Mouse (Mus musculus) myocyte (in vitro differentiated cells): ENCODE results near the gene Rcor1. TPM values are rescaled to one million over a fixed set of nuclear protein-coding genes. Genes with fewer than 3 reads are reported as not detected.

Experiments used
- H3K27me3 ChIP-seq: one replicate; pipeline ENCODE4 v1.6.1; 2011; ENCODE audit not compliant: control insufficient read depth, insufficient read depth, insufficient read length
- H3K36me3 ChIP-seq: one replicate; pipeline ENCODE4 v1.6.1; 2011; ENCODE audit not compliant: control insufficient read depth, insufficient read depth
- H3K4me2 ChIP-seq: one replicate; pipeline ENCODE4 v1.6.1; 2011; ENCODE audit warnings: low read depth, control low read depth
- H3K4me3 ChIP-seq: one replicate; pipeline ENCODE4 v1.5.1; 2011; ENCODE audit warnings: mild to moderate bottlenecking, control low read depth, moderate library complexity
- H3K79me2 ChIP-seq: one replicate; pipeline ENCODE4 v1.6.1; 2011; ENCODE audit not compliant: control insufficient read depth, insufficient read depth
- H3ac ChIP-seq: one replicate; pipeline ENCODE4 v1.6.1; 2011; ENCODE audit not compliant: control insufficient read depth, insufficient read length
- CEBPB ChIP-seq: IDR thresholded peaks from 2 replicates; pipeline ENCODE4 v1.6.1; 2011; ENCODE audit warnings: mild to moderate bottlenecking, moderate library complexity; ENCODE audit not compliant: poor library complexity, insufficient read depth, severe bottlenecking
- E2F4 ChIP-seq: IDR thresholded peaks from one replicate; pipeline ENCODE4 v1.6.1; 2011; ENCODE audit warnings: mild to moderate bottlenecking, control low read depth, moderate library complexity; ENCODE audit not compliant: insufficient read depth
- MAX ChIP-seq: IDR thresholded peaks from one replicate; pipeline ENCODE4 v1.6.1; 2011; ENCODE audit warnings: low read depth, mild to moderate bottlenecking, control low read depth
- MYOD1 ChIP-seq, 3 experiments: IDR thresholded peaks; one replicate each; pipeline ENCODE4 v1.6.1; 2011; ENCODE audit warnings: control low read depth in 2 of 3, low read depth in 2 of 3, mild to moderate bottlenecking in 2 of 3, moderate library complexity in 1 of 3; ENCODE audit not compliant: insufficient read length in 2 of 3, control insufficient read depth in 1 of 3
- MYOG ChIP-seq, 3 experiments: IDR thresholded peaks; one replicate each; pipeline ENCODE4 v1.6.1; 2011; ENCODE audit warnings: control low read depth in 2 of 3, low read depth in 2 of 3, mild to moderate bottlenecking in 2 of 3; ENCODE audit not compliant: insufficient read length in 2 of 3, control insufficient read depth in 1 of 3, insufficient read depth in 1 of 3
- POLR2A ChIP-seq: IDR thresholded peaks from one replicate; pipeline ENCODE4 v1.6.1; 2011; ENCODE audit warnings: low read depth, mild to moderate bottlenecking, control low read depth, moderate library complexity; ENCODE audit not compliant: insufficient read length
- POLR2AphosphoS2 ChIP-seq: IDR thresholded peaks from one replicate; pipeline ENCODE4 v1.6.1; 2011; ENCODE audit warnings: low read depth, control low read depth; ENCODE audit not compliant: insufficient read length
- REST ChIP-seq: IDR thresholded peaks from one replicate; pipeline ENCODE4 v1.6.1; 2011; ENCODE audit warnings: mild to moderate bottlenecking, control low read depth, moderate library complexity; ENCODE audit not compliant: insufficient read depth, insufficient read length
- SRF ChIP-seq: IDR thresholded peaks from one replicate; pipeline ENCODE4 v1.6.1; 2011; ENCODE audit warnings: low read depth; ENCODE audit not compliant: control insufficient read depth, insufficient read length
- TCF12 ChIP-seq: IDR thresholded peaks from one replicate; pipeline ENCODE4 v1.6.1; 2011; ENCODE audit warnings: mild to moderate bottlenecking, control low read depth; ENCODE audit not compliant: poor library complexity, insufficient read depth, severe bottlenecking
- TCF3 ChIP-seq: IDR thresholded peaks from one replicate; pipeline ENCODE4 v1.6.1; 2011; ENCODE audit warnings: low read depth, control low read depth; ENCODE audit not compliant: insufficient read length
- USF1 ChIP-seq: IDR thresholded peaks from one replicate; pipeline ENCODE4 v1.6.1; 2011; ENCODE audit warnings: low read depth, mild to moderate bottlenecking, control low read depth, moderate library complexity
- polyA plus RNA-seq: library from polyadenylated mRNA; unstranded; fragments of >200 nt; fragmentation: generic; extraction: Trizol; gene quantifications from one replicate; pipeline ENCODE4 v1.2.1, GENCODE M21; 2012; ENCODE audit warnings: missing spikeins

The Rcor1 gene
- polyA plus RNA-seq, 1 experiment = 9.4 TPM

DNA sequence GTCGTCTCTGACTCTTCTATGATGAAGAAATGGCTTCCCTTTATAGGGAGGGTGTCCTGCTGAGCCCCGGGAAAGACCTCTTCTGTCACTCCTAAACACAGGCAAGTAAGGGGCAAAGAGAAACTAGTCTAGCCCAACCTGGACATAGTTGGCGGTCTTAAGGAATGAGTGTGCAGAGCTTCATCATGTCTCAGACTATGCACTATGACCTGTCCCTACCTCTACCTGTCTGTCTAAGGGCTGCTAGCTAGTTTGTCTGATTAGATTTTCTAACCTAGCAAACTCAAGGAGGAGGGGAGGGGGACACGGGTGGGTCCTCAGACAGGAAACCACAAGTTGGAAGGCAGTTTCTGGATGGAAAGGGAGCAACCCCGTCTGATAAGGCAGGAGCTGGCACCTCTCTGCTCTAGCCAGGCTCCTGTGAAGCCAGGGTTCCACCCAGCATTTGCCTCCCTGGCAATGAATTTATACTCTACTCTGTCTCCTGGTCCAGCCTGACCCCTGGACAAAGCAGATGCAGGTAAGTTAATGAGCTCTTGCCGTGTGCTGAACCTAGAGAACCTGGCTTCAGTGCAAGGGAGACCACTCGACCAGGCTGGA, 9.8 kb upstream of the Rcor1 start:
- H3K4me3 ChIP-seq = no peak overlapping the region
- no peaks in the 10 kb centered on the region for H3K36me3 ChIP-seq
- H3ac ChIP-seq = no peak overlapping the region
- TF ChIP-seq TCF3 (no peak), REST (no peak), USF1 (no peak), POLR2AphosphoS2 (no peak), CEBPB (no peak), POLR2A (no peak), MAX (no peak)
- peaks cover 12% of the 10 kb centered on the region for H3K27me3 ChIP-seq
- no peaks in the 10 kb centered on the region for H3K79me2 ChIP-seq
- H3K4me2 ChIP-seq = no peak overlapping the region

DNA sequence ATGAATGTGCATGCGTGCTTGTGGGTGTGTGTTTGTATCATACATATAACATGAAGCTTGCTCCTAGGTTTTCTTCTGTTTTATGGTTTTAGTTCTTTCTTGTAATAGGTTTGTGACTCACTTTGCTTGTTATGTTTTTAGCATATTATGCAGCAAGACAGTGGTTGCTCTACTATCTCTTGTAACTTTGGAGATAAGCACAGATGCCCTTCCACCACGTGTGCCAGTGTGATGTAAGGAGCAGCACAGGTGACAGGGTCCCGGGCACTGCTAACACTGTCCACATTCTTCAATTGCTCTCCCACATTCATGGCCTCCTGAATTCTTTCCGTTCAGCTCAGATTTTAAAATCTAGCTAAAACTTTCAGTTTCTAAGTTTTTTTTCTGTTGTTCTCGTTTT, 6.3 kb upstream of the Rcor1 start:
- Histone ChIP-seq H3ac (no peak overlapping the region), H3K4me2 (no peak overlapping the region), H3K4me3 (no peak overlapping the region), H3K36me3 (no peaks in the 10 kb centered on the region), H3K27me3 (peaks cover 12% of the 10 kb centered on the region), H3K79me2 (no peaks in the 10 kb centered on the region)
- TF ChIP-seq TCF3 (no peak), POLR2A (no peak), MYOG (IDR thresholded peaks at IDR 0.05; ENCODE audit: control insufficient read depth in 1 of 3, insufficient read depth in 1 of 3, insufficient read length in 2 of 3, low read depth in 2 of 3) (no peak), POLR2AphosphoS2 (no peak), E2F4 (no peak), MAX (no peak), MYOD1 (IDR thresholded peaks at IDR 0.05; ENCODE audit: control insufficient read depth in 1 of 3, insufficient read length in 2 of 3, low read depth in 2 of 3) (no peak), REST (no peak), USF1 (no peak), SRF (no peak), CEBPB (no peak), TCF12 (no peak)

DNA sequence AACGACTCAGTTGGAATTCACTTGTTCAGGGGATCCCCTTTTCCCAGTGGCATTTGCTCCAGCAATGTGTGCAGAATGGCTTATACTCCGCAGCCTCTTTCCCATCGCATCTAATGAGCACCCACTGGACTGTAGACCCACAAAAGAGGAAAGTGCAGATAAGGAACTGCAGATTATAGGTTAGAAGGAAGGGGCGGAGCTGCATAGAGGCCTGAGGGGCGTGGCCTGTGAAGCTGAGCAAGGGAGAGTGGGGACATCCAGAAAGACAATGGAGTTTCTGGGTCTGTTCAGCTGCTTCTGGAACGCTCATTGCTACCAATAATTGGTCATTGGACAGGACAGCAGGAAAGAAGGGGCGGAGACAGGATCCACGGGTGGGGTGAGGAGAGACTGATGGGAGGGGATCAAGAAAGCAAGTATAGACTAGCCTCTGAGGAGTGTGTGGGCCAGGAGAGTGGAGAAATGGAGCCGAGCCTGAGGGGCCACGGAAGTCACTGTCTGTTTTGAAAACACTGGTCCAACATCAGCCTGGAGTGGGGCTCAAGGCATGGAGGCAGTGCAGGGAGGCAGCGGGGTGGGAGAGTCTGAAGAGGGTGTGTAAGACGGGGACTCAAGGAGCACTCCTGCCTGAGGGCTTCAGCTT, 3.8 kb upstream of the Rcor1 start:
- TF ChIP-seq TCF12 (no peak), REST (no peak), MYOD1 (IDR thresholded peaks at IDR 0.05; ENCODE audit: control insufficient read depth in 1 of 3, insufficient read length in 2 of 3, low read depth in 2 of 3) (no peak), CEBPB (no peak), E2F4 (no peak), USF1 (no peak), SRF (no peak), TCF3 (no peak), POLR2A (no peak), POLR2AphosphoS2 (no peak)
- no peak overlapping the region for H3K4me2 ChIP-seq

DNA sequence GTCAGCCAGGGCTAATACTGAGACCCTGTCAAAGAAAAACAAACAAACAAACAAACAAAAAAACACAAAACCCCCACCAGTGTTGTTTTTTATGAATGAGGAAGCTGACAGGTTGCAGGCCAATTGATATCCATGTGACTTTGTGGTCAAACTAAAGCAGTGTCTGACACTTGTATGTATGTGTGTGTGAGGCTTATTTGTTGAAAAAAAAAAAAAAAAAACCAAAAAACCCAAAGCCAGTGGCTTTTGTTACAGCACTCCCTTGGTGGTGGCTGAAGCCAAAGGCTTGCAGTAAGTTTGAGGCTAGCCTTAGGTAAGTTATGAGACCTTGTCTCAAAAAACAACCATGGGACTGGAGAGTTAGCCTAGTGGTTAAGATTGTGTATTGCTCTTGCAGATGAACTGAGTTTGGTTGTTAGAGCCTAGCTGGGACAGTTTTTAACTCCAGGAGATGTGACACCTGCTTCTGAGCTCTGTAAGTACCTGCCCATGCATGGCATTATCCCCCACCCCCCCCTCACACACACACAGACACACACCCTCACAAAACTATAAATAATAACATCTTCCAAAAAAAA, 2.9 kb upstream of the Rcor1 start:
- no peak overlapping the region for H3ac ChIP-seq
- H3K36me3 ChIP-seq = no peaks in the 10 kb centered on the region
- H3K4me3 ChIP-seq = no peak overlapping the region
- peaks cover 16% of the 10 kb centered on the region for H3K79me2 ChIP-seq
- H3K4me2 ChIP-seq = no peak overlapping the region
- H3K27me3 ChIP-seq = no peaks in the 10 kb centered on the region
- no peak for TF ChIP-seq MYOD1 (IDR thresholded peaks at IDR 0.05; ENCODE audit: control insufficient read depth in 1 of 3, insufficient read length in 2 of 3, low read depth in 2 of 3)
- TF ChIP-seq MYOG (IDR thresholded peaks at IDR 0.05; ENCODE audit: control insufficient read depth in 1 of 3, insufficient read depth in 1 of 3, insufficient read length in 2 of 3, low read depth in 2 of 3) = no peak
- TF ChIP-seq MAX = no peak
- no peak for TF ChIP-seq USF1
- TF ChIP-seq POLR2A = no peak
- TF ChIP-seq POLR2AphosphoS2 = no peak
- no peak for TF ChIP-seq CEBPB
- no peak for TF ChIP-seq TCF3
- no peak for TF ChIP-seq REST
- no peak for TF ChIP-seq E2F4
- TF ChIP-seq SRF = no peak
- no peak for TF ChIP-seq TCF12

More for the DNA sequence above, 3.8 kb upstream of the Rcor1 start:
- H3K4me3 ChIP-seq = no peak overlapping the region
- no peak overlapping the region for H3ac ChIP-seq
- H3K36me3 ChIP-seq = no peaks in the 10 kb centered on the region
- no peaks in the 10 kb centered on the region for H3K27me3 ChIP-seq
- peaks cover 6% of the 10 kb centered on the region for H3K79me2 ChIP-seq
